Mouse (Mus musculus) lung, postnatal 14 days (tissue): ENCODE data around the gene Dnmt3a.
A peak's percentile ranks its signal among the peaks of the same experiment; 100 is the strongest.
"Not testable (repeated sequence)": the region's sequence is repeated elsewhere in the genome, so short reads cannot be mapped to it uniquely, and the experiment has no call there.

ENCODE experiments used
- DNase-seq: peaks from one replicate; pipeline ENCODE4 v3.0.0; 2021

Dnmt3a gene

GRCm38 (mm10) chr12:3930090-3930865 is 124.5 kb downstream of the Dnmt3a start:
- DNase-seq = not testable (repeated sequence)

- no peak for DNase-seq
Measured at GRCm38 (mm10) chr12:3942026-3942425, 136.2 kb downstream of the Dnmt3a start.

GRCm38 (mm10) chr12:3944454-3945073 is 138.8 kb downstream of the Dnmt3a start:
- no peak for DNase-seq

DNA sequence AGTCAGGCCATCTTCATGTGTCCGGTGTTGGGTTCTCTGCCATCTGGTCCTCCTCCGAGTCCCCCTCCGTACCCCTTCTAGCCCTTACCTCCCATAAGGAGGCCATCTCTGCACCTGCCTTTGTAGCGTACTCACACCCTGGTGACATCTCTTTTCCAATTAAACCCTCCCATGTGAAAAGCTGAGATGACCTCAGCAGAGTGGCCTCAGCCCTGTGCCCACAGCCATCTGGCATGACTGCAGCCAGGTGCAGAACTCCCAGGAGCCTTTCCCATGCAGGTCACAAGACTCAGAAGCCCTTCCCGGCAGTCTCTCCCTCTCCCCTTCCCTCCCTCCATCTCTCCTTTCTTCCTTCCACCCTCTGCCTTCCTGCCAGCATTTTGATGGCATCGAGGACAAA is 141.7 kb downstream of the Dnmt3a start:
- no peak for DNase-seq

- DNase-seq = no peak
Measured at GRCm38 (mm10) chr12:3954651-3955050, 148.8 kb downstream of the Dnmt3a start, which contains the start of gene Pomc. Gene Pomc (plus strand): TSS chr12:3954951.

- DNase-seq = peak; percentile 41
Measured at GRCm38 (mm10) chr12:3955371-3955770, 149.6 kb downstream of the Dnmt3a start.

DNA sequence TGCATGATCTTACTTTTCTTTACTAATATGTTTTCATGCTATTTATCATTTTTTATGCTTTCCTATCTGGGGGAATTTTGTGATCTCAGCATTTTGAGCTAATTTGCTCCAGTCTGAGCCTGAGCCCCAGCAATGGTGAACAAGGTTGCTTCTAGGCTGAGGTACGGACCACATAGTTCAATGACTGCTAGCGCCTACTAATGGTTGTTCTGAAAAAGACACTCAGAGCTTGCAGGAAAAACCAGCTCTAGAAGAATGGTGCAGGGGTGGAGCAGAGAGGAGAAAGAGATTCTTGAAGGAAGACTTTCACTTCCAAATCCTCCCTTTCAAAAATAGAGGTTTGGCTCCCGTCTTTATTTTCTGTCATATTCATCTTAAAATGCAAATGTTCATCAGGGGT is 150.5 kb downstream of the Dnmt3a start:
- no peak for DNase-seq

- DNase-seq = peak; percentile 88
Measured at GRCm38 (mm10) chr12:3959791-3960543, 154.2 kb downstream of the Dnmt3a start.

DNA sequence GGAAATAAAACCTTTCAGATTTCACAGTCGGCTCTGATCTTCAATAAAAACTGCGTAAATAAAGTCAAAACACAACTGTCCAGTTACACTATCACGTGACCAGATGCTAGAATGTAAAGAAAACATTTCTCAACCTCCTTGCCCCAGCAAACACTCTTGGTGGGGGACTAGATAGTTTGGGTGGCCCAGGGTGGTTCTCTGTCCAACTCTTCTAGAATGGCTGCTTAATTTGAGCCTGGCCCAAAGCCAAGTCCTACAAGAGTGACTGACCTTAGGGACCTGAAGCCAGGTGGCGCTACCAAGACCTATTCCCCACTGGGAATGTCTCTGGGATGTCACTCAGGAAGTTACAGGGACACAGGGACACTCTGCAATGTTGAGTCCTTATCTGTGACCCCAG is 154.7 kb downstream of the Dnmt3a start:
- DNase-seq = no peak
